Mouse (Mus musculus): Measurements from ENCODE around the gene Amy2a1. TPM values are rescaled to one million over a fixed set of nuclear protein-coding genes. Genes with fewer than 3 reads are reported as not detected.

Gene Amy2a1
- not detected in 2 replicates for polyA plus RNA-seq (2012; rRNA removed; ENCODE audit: low replicate concordance)

DNA sequence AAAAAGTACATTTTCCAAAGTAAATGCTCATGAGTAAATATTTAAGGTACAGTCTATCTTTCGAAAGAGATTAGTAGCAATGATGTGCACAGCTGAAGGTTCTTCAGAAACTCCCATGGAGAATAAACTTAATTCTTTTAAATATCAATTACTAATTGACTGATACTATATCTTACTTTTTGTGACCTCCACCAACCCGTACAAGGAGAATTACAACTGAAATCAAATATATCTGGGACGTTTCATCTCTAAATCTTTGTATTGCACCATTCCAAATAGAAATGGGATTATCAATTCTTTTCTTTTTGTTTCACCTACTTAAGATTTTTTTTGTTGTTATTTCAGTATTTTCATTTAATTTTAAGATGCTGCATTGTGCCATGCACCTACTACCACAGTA is at the start of gene Amy2a1:
Amy2a1 (minus strand) TSS at position 101 of the 400 bp plus-strand sequence.

Other genes starting within 250 kb of the Amy2a1 start
- gene Amy2a4, start 241.0 kb downstream of the Amy2a1 start, polyA plus RNA-seq (2012; rRNA removed; ENCODE audit: low replicate concordance) = not detected in 2 replicates
- not detected in 2 replicates for gene Amy2a3, start 208.4 kb downstream of the Amy2a1 start, polyA plus RNA-seq (2012; rRNA removed; ENCODE audit: low replicate concordance)
- gene Amy2a2, start 175.8 kb downstream of the Amy2a1 start, polyA plus RNA-seq (2012; rRNA removed; ENCODE audit: low replicate concordance) = not detected in 2 replicates
- 22.2 and 79.2 TPM in 2 replicates for gene Amy1, start 74.3 kb upstream of the Amy2a1 start, polyA plus RNA-seq (2012; rRNA removed; ENCODE audit: low replicate concordance)
- gene Rnpc3, start 97.7 kb upstream of the Amy2a1 start, polyA plus RNA-seq (2012; rRNA removed; ENCODE audit: low replicate concordance) = 7.6 and 16.7 TPM in 2 replicates